In genomic region chr5:64504507-64504906, GRCm38 (mm10) we compare ENCODE assay signal across 9 mouse cellular contexts.
A peak's percentile ranks its signal among the peaks of the same experiment; 100 is the strongest.
DNase-seq lines count a peak whose midpoint lies in the region; ATAC-seq and TF ChIP-seq lines count a peak whose summit lies in the region.
"Had no signal": no experiment of that assay in that cellular context is flagged by ENCODE, and none has a peak within 500 bp of the region (broad histone marks: within the 10 kb centered on the region; RNA-seq: fewer than 3 reads in every experiment).

No protein-coding gene starts in this region.

- TF ChIP-seq CTCF in thymus, adult 2 months (IDR thresholded peaks at IDR 0.05; ENCODE audit: borderline replicate concordance, control insufficient read depth, extremely low read depth, insufficient read depth, low read length, poor library complexity), result no peak

- no peak overlapping the region for H3K4me2 ChIP-seq in heart, embryonic 12.5 days
- peak overlapping the region; percentile 62; the same call in 1 of the 2 replicates for H3K4me2 ChIP-seq in limb, embryonic 13.5 days (replicated peaks)
- H3K4me2 ChIP-seq in stomach, embryonic 15.5 days, result no peak overlapping the region

- no peak for TF ChIP-seq POLR2A in thymus, adult 2 months (IDR thresholded peaks at IDR 0.05; ENCODE audit: control insufficient read depth, extremely low read depth, insufficient read depth, low read length, poor library complexity)

- no peak for DNase-seq in heart, adult 8-10 months (ENCODE audit: low spot score)
- no peak for DNase-seq in thymus, adult 2 months
- no peak for DNase-seq in thymus, postnatal 36 days
- no peak for DNase-seq in layer of hippocampus, postnatal 10 days (ENCODE audit: low spot score in 2 of 2)
- no peak for DNase-seq in gastrocnemius, adult 18-20 months (ENCODE audit: low spot score)

- no peaks in the 10 kb centered on the region for H3K9me3 ChIP-seq in heart, embryonic 12.5 days (replicated peaks)
- no peaks in the 10 kb centered on the region for H3K9me3 ChIP-seq in limb, embryonic 13.5 days
- no peaks in the 10 kb centered on the region for H3K9me3 ChIP-seq in stomach, embryonic 15.5 days
- H3K9me3 ChIP-seq: forebrain, embryonic 12.5 days had no signal

- peak overlapping the region; percentile 78; the same call in 1 of the 2 replicates for H3K27ac ChIP-seq in heart, embryonic 12.5 days (ENCODE audit: poor library complexity, severe bottlenecking)
- H3K27ac ChIP-seq in thymus, adult 2 months (ENCODE audit: control insufficient read depth, insufficient read depth, low read length), result peak overlapping the region; percentile 92; the same call in 1 of the 2 replicates
- peak overlapping the region; percentile 69; the same call in 1 of the 2 replicates for H3K27ac ChIP-seq in limb, embryonic 13.5 days
- H3K27ac ChIP-seq in stomach, embryonic 15.5 days, result peak overlapping the region; percentile 94

- H3K4me3 ChIP-seq in heart, embryonic 12.5 days, result no peak overlapping the region
- no peak overlapping the region for H3K4me3 ChIP-seq in thymus, adult 2 months (ENCODE audit: control insufficient read depth, insufficient read depth, low read length)
- H3K4me3 ChIP-seq in limb, embryonic 13.5 days, result no peak overlapping the region
- H3K4me3 ChIP-seq in stomach, embryonic 15.5 days (replicated peaks), result no peak overlapping the region

- no peaks in the 10 kb centered on the region for H3K36me3 ChIP-seq in heart, embryonic 12.5 days
- H3K36me3 ChIP-seq in thymus, adult 2 months (ENCODE audit: control insufficient read depth, insufficient read depth, low read length), result no peaks in the 10 kb centered on the region
- no peaks in the 10 kb centered on the region for H3K36me3 ChIP-seq in limb, embryonic 13.5 days
- no peaks in the 10 kb centered on the region for H3K36me3 ChIP-seq in stomach, embryonic 15.5 days
- H3K36me3 ChIP-seq: forebrain, embryonic 12.5 days had no signal

- H3K4me1 ChIP-seq in heart, embryonic 12.5 days (replicated peaks), result peaks cover 28% of the 10 kb centered on the region
- H3K4me1 ChIP-seq in thymus, adult 2 months (replicated peaks; ENCODE audit: control insufficient read depth, insufficient read depth, low read length), result peaks cover 39% of the 10 kb centered on the region
- peaks cover 36% of the 10 kb centered on the region for H3K4me1 ChIP-seq in limb, embryonic 13.5 days
- H3K4me1 ChIP-seq in stomach, embryonic 15.5 days, result peaks cover 16% of the 10 kb centered on the region

- ATAC-seq in heart, embryonic 12.5 days (ENCODE audit: insufficient number of reproducible peaks, low FRiP score), result no peak
- no peak for ATAC-seq in limb, embryonic 13.5 days (ENCODE audit: low FRiP score, low read depth)
- ATAC-seq in stomach, embryonic 15.5 days (ENCODE audit: insufficient read depth, low FRiP score, low read depth), result no peak

- no peaks in the 10 kb centered on the region for H3K27me3 ChIP-seq in heart, embryonic 12.5 days (replicated peaks)
- H3K27me3 ChIP-seq in thymus, adult 2 months (ENCODE audit: control insufficient read depth, insufficient read depth, low read length), result no peaks in the 10 kb centered on the region
- no peaks in the 10 kb centered on the region for H3K27me3 ChIP-seq in limb, embryonic 13.5 days
- H3K27me3 ChIP-seq in stomach, embryonic 15.5 days (replicated peaks), result no peaks in the 10 kb centered on the region
- H3K27me3 ChIP-seq: forebrain, embryonic 12.5 days had no signal

- H3K9ac ChIP-seq in heart, embryonic 12.5 days, result no peak overlapping the region
- no peak overlapping the region for H3K9ac ChIP-seq in limb, embryonic 13.5 days
- no peak overlapping the region for H3K9ac ChIP-seq in stomach, embryonic 15.5 days
- H3K9ac ChIP-seq: forebrain, embryonic 12.5 days had no signal

- 79% methylated on average over 6 of the region's 6 CpGs for WGBS in heart, embryonic 12.5 days
- WGBS in thymus, adult 2 months, result 81% methylated on average over 6 of the region's 6 CpGs
- WGBS in limb, embryonic 13.5 days, result 63% methylated on average over 6 of the region's 6 CpGs
- WGBS in stomach, embryonic 15.5 days, result 68% methylated on average over 6 of the region's 6 CpGs
